Mouse (Mus musculus) hindlimb bud, embryonic 11.5 days (tissue): ENCODE data around the gene Adgrl1.
A peak's percentile ranks its signal among the peaks of the same experiment; 100 is the strongest.

Experiments used
- DNase-seq: peaks from one replicate; pipeline ENCODE4 v3.0.0-alpha.2; 2012; ENCODE audit warnings: low read depth, low spot score; ENCODE audit errors: extremely low spot score

Gene Adgrl1

GRCm38 (mm10) chr8:83899363-83900252 lies at the start of gene Adgrl1:
Gene Adgrl1 (plus strand): TSS chr8:83900105.
- DNase-seq: peak; percentile 82

- no peak for DNase-seq
Observed at GRCm38 (mm10) chr8:83852329-83852728, 47.6 kb upstream of the Adgrl1 start.

- no peak for DNase-seq
Observed at GRCm38 (mm10) chr8:83853323-83854050, 46.4 kb upstream of the Adgrl1 start.

- DNase-seq: no peak
Observed at GRCm38 (mm10) chr8:83856486-83857065, 43.3 kb upstream of the Adgrl1 start.

GRCm38 (mm10) chr8:83862439-83863268 lies 37.3 kb upstream of the Adgrl1 start:
- no peak for DNase-seq

- no peak for DNase-seq
Observed at GRCm38 (mm10) chr8:83874881-83875655, 24.8 kb upstream of the Adgrl1 start.

GRCm38 (mm10) chr8:83875656-83876040 lies 24.3 kb upstream of the Adgrl1 start:
- no peak for DNase-seq

GRCm38 (mm10) chr8:83876080-83876837 lies 23.6 kb upstream of the Adgrl1 start:
- DNase-seq: no peak

- no peak for DNase-seq
Observed at GRCm38 (mm10) chr8:83876838-83877223, 23.1 kb upstream of the Adgrl1 start.

- DNase-seq: no peak
Observed at GRCm38 (mm10) chr8:83888409-83888808, 11.5 kb upstream of the Adgrl1 start.

- no peak for DNase-seq
Observed at GRCm38 (mm10) chr8:83892061-83892460, 7.8 kb upstream of the Adgrl1 start.

GRCm38 (mm10) chr8:83893915-83894314 lies 6.0 kb upstream of the Adgrl1 start:
- DNase-seq: no peak

GRCm38 (mm10) chr8:83895894-83896293 lies 4.0 kb upstream of the Adgrl1 start:
- no peak for DNase-seq

- DNase-seq: no peak
Observed at GRCm38 (mm10) chr8:83896461-83896860, 3.4 kb upstream of the Adgrl1 start.

GRCm38 (mm10) chr8:83897211-83897610 lies 2.7 kb upstream of the Adgrl1 start:
- DNase-seq: no peak

- no peak for DNase-seq
Observed at GRCm38 (mm10) chr8:83898456-83898855, 1.4 kb upstream of the Adgrl1 start.

GRCm38 (mm10) chr8:83898985-83899362 lies 931 bp upstream of the Adgrl1 start:
- peak; percentile 77 for DNase-seq

- no peak for DNase-seq
Observed at GRCm38 (mm10) chr8:83900266-83900956, 506 bp downstream of the Adgrl1 start.

GRCm38 (mm10) chr8:83900957-83901270 lies 1.0 kb downstream of the Adgrl1 start:
- DNase-seq: no peak
